In the genomic region with DNA sequence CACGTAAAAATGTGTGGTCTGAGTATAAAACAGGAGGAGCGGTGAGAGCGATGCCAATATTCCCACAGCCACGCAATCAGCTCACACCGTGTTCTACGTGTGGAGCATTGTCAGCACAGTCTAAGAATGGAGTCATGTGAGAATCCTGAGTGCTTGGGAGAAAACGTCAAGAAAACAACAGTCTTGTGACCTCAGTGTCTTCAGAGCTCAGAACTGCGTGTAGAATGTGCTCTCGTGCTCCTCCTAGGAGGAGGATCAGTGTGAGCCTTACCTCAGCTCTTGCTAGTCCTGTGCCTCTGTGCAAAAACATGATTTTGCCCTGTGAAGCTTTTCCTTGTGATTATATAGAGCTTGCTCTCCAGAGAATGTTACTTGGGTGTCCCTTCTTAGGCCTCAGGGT, we compare ENCODE assay signal across 20 mouse cellular contexts.
"Had no signal": no experiment of that assay in that cellular context is flagged by ENCODE, and none has a peak within 500 bp of the region (broad histone marks: within the 10 kb centered on the region; RNA-seq: fewer than 3 reads in every experiment).

No protein-coding gene starts in this region.

- H3K4me3 ChIP-seq: limb, embryonic 10.5 days; limb, embryonic 13.5 days; liver, embryonic 12.5 days; liver, embryonic 15.5 days; lung, embryonic 15.5 days; megakaryocyte, embryonic 14.5 days; midbrain, embryonic 10.5 days; neural tube, embryonic 12.5 days; neural tube, embryonic 15.5 days; stomach, embryonic 15.5 days had no signal

- H3K36me3 ChIP-seq: neural tube, embryonic 12.5 days had no signal

- H3K4me2 ChIP-seq: limb, embryonic 13.5 days; liver, embryonic 12.5 days; liver, embryonic 15.5 days; lung, embryonic 15.5 days; neural tube, embryonic 12.5 days; neural tube, embryonic 15.5 days; stomach, embryonic 15.5 days had no signal

- DNase-seq: kidney, postnatal 4 days; liver; lung, adult 18-20 months; lung, postnatal 10 days; lung, postnatal 36 days; midbrain, embryonic 14.5 days; retina, postnatal 1 day; right cerebral cortex, postnatal 25 days; spleen, adult 18-20 months; thymus, postnatal 25 days had no signal

- H3K4me1 ChIP-seq: lung, embryonic 15.5 days; neural tube, embryonic 12.5 days; neural tube, embryonic 15.5 days; stomach, embryonic 15.5 days had no signal

- ATAC-seq: liver, embryonic 12.5 days had no signal

- H3K9ac ChIP-seq: limb, embryonic 13.5 days; liver, embryonic 12.5 days; liver, embryonic 15.5 days; lung, embryonic 15.5 days; neural tube, embryonic 12.5 days; neural tube, embryonic 15.5 days; stomach, embryonic 15.5 days had no signal

- H3K27ac ChIP-seq: limb, embryonic 10.5 days; limb, embryonic 13.5 days; liver, embryonic 12.5 days; liver, embryonic 15.5 days; lung, embryonic 15.5 days; midbrain, embryonic 10.5 days; neural tube, embryonic 12.5 days; neural tube, embryonic 15.5 days; stomach, embryonic 15.5 days had no signal

- H3K9me3 ChIP-seq: limb, embryonic 10.5 days; limb, embryonic 13.5 days; liver, embryonic 12.5 days; liver, embryonic 15.5 days; lung, embryonic 15.5 days; megakaryocyte, embryonic 14.5 days; midbrain, embryonic 10.5 days; neural tube, embryonic 12.5 days; neural tube, embryonic 15.5 days; stomach, embryonic 15.5 days had no signal

- H3K27me3 ChIP-seq: liver, embryonic 12.5 days; liver, embryonic 15.5 days; lung, embryonic 15.5 days; megakaryocyte, embryonic 14.5 days; neural tube, embryonic 12.5 days; neural tube, embryonic 15.5 days; stomach, embryonic 15.5 days had no signal
